Mouse (Mus musculus) embryo, embryonic 10.5 days (tissue): ENCODE measurements at regions not wholly inside any gene's neighbourhood (a gene's known extent, or its start where the extent isn't known, plus 50 kb on each side); places are given as distances from the start of the nearest gene placed in this dataset.

Source experiments
- DNase-seq: peaks from one replicate; pipeline ENCODE4 v3.0.0-alpha.2; 2015; ENCODE audit warnings: low spot score

GRCm38 (mm10) chr2:30525295-30525694, 51.3 kb upstream of the Ier5l start:
- DNase-seq = no peak

- DNase-seq = no peak
These were observed 51.8 kb upstream of the Ier5l start for GRCm38 (mm10) chr2:30525831-30526230.

GRCm38 (mm10) chr2:30527495-30527894, 53.5 kb upstream of the Ier5l start:
- no peak for DNase-seq

GRCm38 (mm10) chr2:30532948-30533347, 58.9 kb upstream of the Ier5l start:
- DNase-seq = no peak

GRCm38 (mm10) chr2:30533367-30533766, 59.3 kb upstream of the Ier5l start:
- no peak for DNase-seq

- DNase-seq = no peak
These were observed 60.4 kb upstream of the Cstad start for GRCm38 (mm10) chr2:30534485-30534884.

GRCm38 (mm10) chr2:30539305-30539704, 55.5 kb upstream of the Cstad start:
- DNase-seq = no peak

GRCm38 (mm10) chr2:30541541-30541940, 53.3 kb upstream of the Cstad start:
- no peak for DNase-seq

- DNase-seq = peak; percentile 98
These were observed 49.9 kb upstream of the Cstad start for GRCm38 (mm10) chr2:30544782-30545435.
